Mouse (Mus musculus) heart, embryonic 11.5 days (tissue): ENCODE measurements at regions not wholly inside any gene's neighbourhood (a gene's known extent, or its start where the extent isn't known, plus 50 kb on each side); places are given as distances from the start of the nearest gene placed in this dataset.

Experiments used
- ATAC-seq: fragments of 200-750 bp; cut with Nextera tagmentation; replicated peaks from 2 replicates; pipeline ENCODE4 v1.8.0; 2017; ENCODE audit warnings: moderate library complexity; ENCODE audit not compliant: insufficient number of reproducible peaks, low FRiP score, low TSS enrichment
- H3K27ac ChIP-seq: fragments of 300-500 bp; sonication (generic); 2 replicates; pipeline ENCODE4 v1.5.1; 2014; ENCODE audit warnings: mild to moderate bottlenecking, low read depth, low read length
- H3K27me3 ChIP-seq: fragments of 300-500 bp; sonication (generic); 2 replicates; pipeline ENCODE4 v1.6.1; 2014; ENCODE audit warnings: mild to moderate bottlenecking, low read length, mixed read lengths; ENCODE audit not compliant: control insufficient read depth, insufficient read depth
- H3K36me3 ChIP-seq: fragments of 300-500 bp; sonication (generic); 2 replicates; pipeline ENCODE4 v1.6.1; 2014; ENCODE audit warnings: mild to moderate bottlenecking, low read length, moderate library complexity, mixed read lengths; ENCODE audit not compliant: control insufficient read depth, insufficient read depth
- H3K4me1 ChIP-seq: fragments of 300-500 bp; sonication (generic); 2 replicates; pipeline ENCODE4 v1.6.1; 2014; ENCODE audit warnings: low read length; ENCODE audit not compliant: control insufficient read depth, insufficient read depth
- H3K4me2 ChIP-seq: fragments of 300-500 bp; sonication (generic); 2 replicates; pipeline ENCODE4 v1.6.1; 2014; ENCODE audit warnings: mild to moderate bottlenecking, moderate library complexity
- H3K4me3 ChIP-seq: fragments of 300-500 bp; sonication (generic); 2 replicates; pipeline ENCODE4 v1.5.1; 2014; ENCODE audit warnings: low read depth, low read length
- H3K9ac ChIP-seq: fragments of 300-500 bp; sonication (generic); 2 replicates; pipeline ENCODE4 v1.6.1; 2014; ENCODE audit warnings: mild to moderate bottlenecking, low read depth, low read length, moderate library complexity
- H3K9me3 ChIP-seq: fragments of 300-500 bp; sonication (generic); replicated peaks from 2 replicates; pipeline ENCODE4 v1.6.1; 2016; ENCODE audit warnings: low read length; ENCODE audit not compliant: control insufficient read depth
- WGBS: fragments of 180-500 bp; shearing (Covaris S2); extraction: QIAGEN DNeasy Blood & Tissue Kit; methylation state at CpG from one replicate; pipeline ENCODE4 v1.1.7; 2014; ENCODE audit not compliant: insufficient replicate concordance; 5-methylcytosine and 5-hydroxymethylcytosine counted together

GRCm38 (mm10) chr5:4303616-4304015, 111.4 kb downstream of the Mterf1b start:
- Histone ChIP-seq H3K9ac (no peak overlapping the region), H3K4me2 (no peak overlapping the region), H3K9me3 (no peaks in the 10 kb centered on the region), H3K36me3 (no peaks in the 10 kb centered on the region), H3K27me3 (no peaks in the 10 kb centered on the region), H3K4me3 (no peak overlapping the region), H3K27ac (no peak overlapping the region), H3K4me1 (no peaks in the 10 kb centered on the region)
- WGBS: 25% methylated on average over 4 of the region's 4 CpGs
- no peak for ATAC-seq

GRCm38 (mm10) chr5:4304201-4304600, 112.0 kb downstream of the Mterf1b start:
- no peak for ATAC-seq
- no peaks in the 10 kb centered on the region for H3K4me1 ChIP-seq
- no peaks in the 10 kb centered on the region for H3K27me3 ChIP-seq
- H3K27ac ChIP-seq: no peak overlapping the region
- H3K9me3 ChIP-seq: no peaks in the 10 kb centered on the region
- H3K9ac ChIP-seq: no peak overlapping the region
- no peaks in the 10 kb centered on the region for H3K36me3 ChIP-seq
- no peak overlapping the region for H3K4me2 ChIP-seq
- no peak overlapping the region for H3K4me3 ChIP-seq
- WGBS: 60% methylated on average over 5 of the region's 5 CpGs

- Histone ChIP-seq H3K27me3 (no peaks in the 10 kb centered on the region), H3K9me3 (no peaks in the 10 kb centered on the region), H3K36me3 (no peaks in the 10 kb centered on the region), H3K27ac (no peak overlapping the region), H3K4me2 (no peak overlapping the region), H3K9ac (no peak overlapping the region), H3K4me1 (peaks cover 10% of the 10 kb centered on the region; the same call in 1 of the 2 replicates), H3K4me3 (no peak overlapping the region)
- 81% methylated on average over 5 of the region's 5 CpGs for WGBS
- ATAC-seq: no peak
Observed at GRCm38 (mm10) chr5:4308514-4308913, 116.3 kb downstream of the Mterf1b start.

GRCm38 (mm10) chr5:4311169-4311568, 119.0 kb downstream of the Mterf1b start:
- 0 out of 2 replicates have a peak, but pooled peaks cover 2% of the 10 kb centered on the region for H3K9me3 ChIP-seq
- no peak overlapping the region for H3K4me2 ChIP-seq
- H3K9ac ChIP-seq: no peak overlapping the region
- H3K36me3 ChIP-seq: no peaks in the 10 kb centered on the region
- no peaks in the 10 kb centered on the region for H3K27me3 ChIP-seq
- ATAC-seq: no peak
- 56% methylated on average over 4 of the region's 4 CpGs for WGBS
- H3K4me3 ChIP-seq: no peak overlapping the region
- peaks cover 10% of the 10 kb centered on the region; the same call in 1 of the 2 replicates for H3K4me1 ChIP-seq
- peak overlapping the region; percentile 58 for H3K27ac ChIP-seq

GRCm38 (mm10) chr5:4311599-4311998, 119.4 kb downstream of the Mterf1b start:
- Histone ChIP-seq H3K4me1 (peaks cover 10% of the 10 kb centered on the region; the same call in 1 of the 2 replicates), H3K4me2 (no peak overlapping the region), H3K27me3 (no peaks in the 10 kb centered on the region), H3K36me3 (no peaks in the 10 kb centered on the region), H3K9ac (no peak overlapping the region), H3K27ac (peak overlapping the region; percentile 58), H3K4me3 (no peak overlapping the region), H3K9me3 (0 out of 2 replicates have a peak, but pooled peaks cover 2% of the 10 kb centered on the region)
- WGBS: 58% methylated on average over 4 of the region's 4 CpGs
- no peak for ATAC-seq

GRCm38 (mm10) chr5:4312675-4313074, 120.5 kb downstream of the Mterf1b start:
- Histone ChIP-seq H3K9me3 (0 out of 2 replicates have a peak, but pooled peaks cover 2% of the 10 kb centered on the region), H3K4me1 (peaks cover 10% of the 10 kb centered on the region; the same call in 1 of the 2 replicates), H3K4me3 (no peak overlapping the region), H3K36me3 (no peaks in the 10 kb centered on the region), H3K9ac (no peak overlapping the region), H3K27ac (peak overlapping the region; percentile 50; the same call in 1 of the 2 replicates), H3K27me3 (no peaks in the 10 kb centered on the region), H3K4me2 (no peak overlapping the region)
- no peak for ATAC-seq
- WGBS: 51% methylated on average over 14 of the region's 14 CpGs

GRCm38 (mm10) chr5:4322634-4323386, 130.6 kb downstream of the Mterf1b start:
- peaks cover 3% of the 10 kb centered on the region; the same call in 1 of the 2 replicates for H3K9me3 ChIP-seq
- ATAC-seq: no peak
- H3K4me1 ChIP-seq: peaks cover 15% of the 10 kb centered on the region
- no peak overlapping the region for H3K9ac ChIP-seq
- H3K36me3 ChIP-seq: no peaks in the 10 kb centered on the region
- no peak overlapping the region for H3K4me3 ChIP-seq
- H3K27ac ChIP-seq: no peak overlapping the region
- no peak overlapping the region for H3K4me2 ChIP-seq
- no peaks in the 10 kb centered on the region for H3K27me3 ChIP-seq
- 83% methylated on average over 8 of the region's 8 CpGs for WGBS

- no peak overlapping the region for H3K27ac ChIP-seq
- no peak overlapping the region for H3K9ac ChIP-seq
- peaks cover 3% of the 10 kb centered on the region; the same call in 1 of the 2 replicates for H3K9me3 ChIP-seq
- no peak for ATAC-seq
- H3K4me2 ChIP-seq: no peak overlapping the region
- WGBS: 70% methylated on average over 2 of the region's 2 CpGs
- H3K36me3 ChIP-seq: no peaks in the 10 kb centered on the region
- H3K4me3 ChIP-seq: no peak overlapping the region
- H3K4me1 ChIP-seq: peaks cover 15% of the 10 kb centered on the region
- no peaks in the 10 kb centered on the region for H3K27me3 ChIP-seq
Observed at GRCm38 (mm10) chr5:4323387-4323704, 131.2 kb downstream of the Mterf1b start.

- ATAC-seq: peak; percentile 94
- Histone ChIP-seq H3K4me3 (no peak overlapping the region), H3K27me3 (no peaks in the 10 kb centered on the region), H3K9ac (no peak overlapping the region), H3K4me2 (no peak overlapping the region), H3K27ac (peak overlapping the region; percentile 70; the same call in 1 of the 2 replicates), H3K4me1 (peaks cover 15% of the 10 kb centered on the region), H3K9me3 (no peaks in the 10 kb centered on the region), H3K36me3 (no peaks in the 10 kb centered on the region)
- 1% methylated on average over 3 of the region's 3 CpGs for WGBS
Observed at GRCm38 (mm10) chr5:4325813-4326212, 133.6 kb downstream of the Mterf1b start.
